Mouse (Mus musculus): ENCODE data around the gene Aggf1. TPM values are rescaled to one million over a fixed set of nuclear protein-coding genes. Genes with fewer than 3 reads are reported as not detected.

Gene Aggf1
- total RNA-seq, 4 experiments from 2014 or later = 46.3 to 49.9 (median 48.2) TPM

DNA sequence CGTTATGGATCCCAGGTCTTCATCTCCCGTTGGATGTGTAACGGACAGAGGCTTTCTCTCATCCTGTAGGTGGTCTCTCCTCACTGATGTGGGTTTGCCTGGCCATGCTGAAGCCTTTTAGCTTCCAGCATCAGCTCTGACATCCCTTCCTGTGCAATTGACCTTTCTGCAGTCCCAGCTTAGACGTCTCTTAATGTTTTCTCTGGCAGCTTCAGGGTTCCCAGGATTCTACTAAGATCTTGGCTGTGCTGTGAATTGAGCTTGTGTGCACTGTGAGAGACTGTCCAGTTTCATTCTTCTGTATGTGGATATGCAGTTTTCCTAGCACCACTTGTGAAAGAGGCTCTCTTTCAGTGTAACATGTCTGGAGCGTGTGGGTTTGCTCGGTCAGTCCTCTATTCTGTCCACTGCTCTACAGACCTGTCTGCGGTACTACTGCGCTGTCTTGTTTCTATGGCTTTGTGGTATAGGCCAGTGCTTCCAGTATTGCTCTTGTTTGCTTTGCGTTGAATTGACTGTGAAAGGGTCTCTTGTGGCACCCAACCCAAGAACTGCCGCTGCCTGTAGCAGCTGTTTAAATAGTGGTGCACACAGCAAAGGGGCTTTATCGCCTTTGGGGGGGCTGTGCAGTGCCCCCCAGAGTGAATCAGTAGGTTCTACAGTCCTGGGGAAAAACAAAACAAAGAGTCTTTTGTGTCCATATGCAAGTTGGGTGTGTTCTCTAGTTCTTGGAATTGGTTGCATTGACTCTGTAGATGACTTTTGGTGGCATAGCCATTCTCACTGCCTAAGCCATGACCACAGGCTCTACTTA is 42.9 kb downstream of the Aggf1 start:
- DNase-seq (ENCODE audit: low spot score in 2 of 2) = no peak

DNA sequence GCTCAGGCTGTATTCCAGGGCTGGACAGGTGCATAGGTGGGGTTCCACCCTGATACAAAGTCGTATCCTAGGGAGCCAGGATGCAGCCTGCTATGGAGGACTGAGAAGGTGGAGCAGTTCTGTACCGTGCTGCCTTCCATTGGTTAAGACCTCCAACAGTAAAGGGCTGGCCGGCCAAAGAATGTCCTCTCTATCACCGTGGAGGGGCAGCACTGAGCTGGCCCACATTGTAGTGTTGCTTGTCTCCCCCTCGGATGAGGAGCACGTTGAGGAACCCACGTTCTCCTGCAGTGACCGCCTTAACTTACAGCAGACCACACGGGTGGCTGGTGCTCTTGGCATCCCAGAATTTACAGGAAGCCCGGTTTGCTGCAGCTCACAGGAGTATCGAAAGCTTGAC is 44.6 kb downstream of the Aggf1 start:
- DNase-seq (ENCODE audit: low spot score in 2 of 2) = no peak

DNA sequence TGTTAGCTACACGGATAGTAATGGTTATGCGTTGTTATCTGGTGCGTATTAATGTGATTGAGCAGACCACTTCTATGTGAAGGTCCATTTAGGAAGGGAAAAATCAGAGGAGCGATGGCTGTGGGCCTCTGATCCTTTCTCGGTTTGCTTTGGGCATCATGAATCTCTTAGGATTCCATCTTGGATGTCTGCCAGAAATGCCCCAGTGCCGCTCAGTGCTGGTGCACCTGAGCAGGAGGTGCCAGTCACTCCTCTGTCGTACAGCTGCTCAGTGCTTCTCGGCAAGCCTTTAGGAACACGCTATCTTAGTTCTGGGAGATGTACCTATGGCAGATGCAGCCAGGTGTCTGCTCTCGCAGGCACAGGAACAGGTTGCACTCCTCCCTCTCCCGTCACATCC is 46.4 kb downstream of the Aggf1 start:
- DNase-seq (ENCODE audit: low spot score in 2 of 2) = no peak

DNA sequence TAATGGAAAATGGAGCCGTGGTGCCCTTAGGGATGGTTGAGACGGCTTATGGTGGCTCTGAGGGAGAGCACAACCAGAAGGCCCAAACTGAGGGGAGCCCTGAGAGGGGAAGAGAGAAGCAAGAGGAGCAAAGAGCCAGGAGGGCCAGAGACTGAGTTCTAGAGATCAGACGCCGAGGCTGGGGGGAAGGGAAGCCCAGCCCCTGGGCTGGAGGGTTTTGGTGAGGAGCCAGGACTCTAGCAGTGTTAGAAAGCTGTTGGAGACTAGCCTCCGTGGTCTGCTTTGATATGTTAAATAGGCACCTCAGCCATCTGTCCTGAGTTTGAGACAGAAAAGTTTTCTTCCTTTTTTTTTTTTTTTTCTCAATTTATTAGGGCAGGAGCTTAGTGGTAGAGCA is 47.8 kb downstream of the Aggf1 start:
- DNase-seq (ENCODE audit: low spot score in 2 of 2) = no peak

DNA sequence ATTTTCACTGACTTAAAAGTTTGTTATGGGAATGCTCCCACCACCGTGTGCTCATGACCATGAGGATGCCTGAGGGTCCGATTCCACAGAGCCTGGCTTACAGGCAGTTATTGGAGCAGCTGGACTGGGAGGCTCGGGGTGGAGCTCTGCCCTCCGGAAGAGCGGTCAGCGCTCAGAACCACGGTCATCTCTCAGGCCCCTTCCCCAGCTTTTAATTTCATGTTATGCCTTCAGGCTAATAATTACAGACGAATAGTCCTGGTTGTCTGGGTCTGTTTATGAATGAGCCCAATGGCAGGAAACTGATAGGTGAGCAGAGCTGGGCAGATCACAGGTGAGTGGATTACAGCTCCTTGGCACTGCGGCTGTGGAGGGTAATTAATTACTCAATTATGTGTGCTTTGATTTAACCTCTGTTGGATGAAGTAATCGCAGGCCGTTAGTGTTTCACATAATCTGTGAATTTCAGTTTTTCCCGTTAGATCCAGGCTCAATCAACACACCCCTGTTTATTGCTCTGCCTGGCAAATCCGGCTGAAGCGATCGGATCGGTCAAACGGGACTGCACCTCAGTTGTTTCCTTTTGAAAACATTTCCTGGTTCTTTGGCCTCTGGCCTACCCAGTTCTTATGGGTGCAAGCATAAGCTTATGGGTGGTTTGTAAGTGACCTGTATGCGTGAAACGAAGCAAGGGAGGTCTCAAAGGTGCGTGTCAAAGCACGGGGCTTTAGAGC is 48.4 kb downstream of the Aggf1 start:
- DNase-seq (ENCODE audit: low spot score in 2 of 2) = no peak

DNA sequence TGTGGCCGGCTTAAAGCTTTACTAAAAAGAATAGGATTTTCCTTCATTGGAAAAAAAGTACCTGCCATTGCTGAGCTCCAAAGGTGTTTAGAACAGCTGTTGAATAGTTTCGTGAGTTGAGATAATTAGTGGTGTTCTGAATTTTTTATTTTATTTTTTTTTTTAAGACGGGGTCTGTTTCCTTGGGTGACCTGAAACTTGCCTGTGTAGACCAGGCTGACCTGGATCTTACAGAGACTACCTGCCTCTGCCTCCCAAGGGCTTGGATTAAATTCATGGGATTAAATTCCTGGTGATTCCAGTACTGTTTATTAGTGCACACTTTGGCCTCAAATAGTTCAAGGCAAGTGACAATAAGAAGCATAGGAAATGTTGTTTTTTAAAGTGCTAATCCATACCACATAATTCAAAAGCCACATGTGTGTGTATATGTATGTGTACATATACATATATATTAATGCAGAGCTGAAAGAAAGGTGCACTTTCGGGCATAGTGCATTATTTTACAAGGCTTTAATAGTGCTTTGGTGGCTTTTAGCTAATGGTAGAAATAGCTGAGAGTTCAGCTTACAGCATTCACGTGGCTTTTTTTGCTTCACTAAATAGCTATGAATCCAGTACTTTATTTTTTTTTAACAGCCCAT is 49.1 kb downstream of the Aggf1 start:
- DNase-seq (ENCODE audit: low spot score in 2 of 2) = no peak

DNA sequence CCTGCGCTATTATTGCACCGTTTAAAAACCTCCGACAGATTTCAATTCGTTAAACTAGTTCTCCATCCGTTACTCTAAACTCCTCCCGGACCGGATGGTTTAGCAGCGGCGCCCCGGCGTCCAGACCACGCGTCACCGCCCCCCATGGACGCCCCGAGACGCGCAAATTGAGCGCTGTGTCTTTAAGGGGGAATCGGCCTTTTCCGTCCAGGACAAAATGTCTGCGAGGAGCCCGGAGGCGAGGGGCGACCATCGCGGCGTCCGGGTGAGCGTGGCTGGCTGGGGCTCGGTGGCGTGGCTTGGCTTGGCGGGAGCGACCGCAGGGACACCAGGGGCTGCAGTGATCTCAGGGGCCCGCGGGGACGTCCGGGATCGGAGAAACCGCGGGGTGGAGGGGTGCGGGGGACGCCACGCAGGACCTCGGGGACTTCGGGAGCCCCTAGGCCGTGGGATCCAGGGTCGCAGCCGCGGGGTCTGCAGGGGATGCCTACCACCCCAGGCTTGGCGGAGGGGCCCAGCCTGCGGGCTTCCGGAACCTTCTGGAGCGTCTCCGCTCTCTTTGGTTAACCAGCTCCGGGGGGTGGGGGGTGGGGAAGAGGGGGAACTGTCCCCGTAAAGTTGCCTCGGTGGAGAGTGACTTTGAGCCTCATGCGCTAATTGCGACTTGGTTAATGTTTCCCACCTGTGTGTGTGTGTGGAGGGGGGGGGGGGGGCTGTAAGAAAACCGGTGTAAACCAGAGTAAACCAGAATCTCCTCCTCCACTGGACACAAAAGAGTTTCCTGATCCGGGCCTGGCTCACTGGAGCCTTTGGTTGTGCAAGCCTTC is 49.9 kb downstream of the Aggf1 start:
- peak in 1 of 2 experiments; percentile 64 for DNase-seq (ENCODE audit: low spot score in 2 of 2)

DNA sequence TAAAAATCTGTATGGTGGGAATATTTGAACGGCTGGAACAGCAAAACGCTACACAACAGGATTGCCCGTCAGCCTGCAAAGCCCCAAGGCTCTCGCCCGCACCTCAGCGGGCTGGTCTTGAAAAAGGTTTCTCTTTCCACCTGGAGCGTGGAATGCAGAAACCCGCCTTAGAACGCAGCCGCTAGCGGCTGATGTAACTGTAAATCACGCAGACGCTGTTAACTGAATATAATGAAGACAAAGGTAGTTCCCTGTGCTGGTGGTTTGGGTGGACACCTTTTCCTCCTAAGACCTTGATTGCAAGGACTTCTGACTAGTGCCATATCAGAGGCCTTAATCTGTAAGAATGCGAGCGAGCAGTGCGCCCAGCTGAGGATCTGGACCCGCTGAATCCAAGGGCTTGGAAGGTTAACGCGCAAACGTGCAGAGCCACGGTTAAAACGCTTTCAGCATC is 50.5 kb downstream of the Aggf1 start:
- no peak for DNase-seq (ENCODE audit: low spot score in 2 of 2)

DNA sequence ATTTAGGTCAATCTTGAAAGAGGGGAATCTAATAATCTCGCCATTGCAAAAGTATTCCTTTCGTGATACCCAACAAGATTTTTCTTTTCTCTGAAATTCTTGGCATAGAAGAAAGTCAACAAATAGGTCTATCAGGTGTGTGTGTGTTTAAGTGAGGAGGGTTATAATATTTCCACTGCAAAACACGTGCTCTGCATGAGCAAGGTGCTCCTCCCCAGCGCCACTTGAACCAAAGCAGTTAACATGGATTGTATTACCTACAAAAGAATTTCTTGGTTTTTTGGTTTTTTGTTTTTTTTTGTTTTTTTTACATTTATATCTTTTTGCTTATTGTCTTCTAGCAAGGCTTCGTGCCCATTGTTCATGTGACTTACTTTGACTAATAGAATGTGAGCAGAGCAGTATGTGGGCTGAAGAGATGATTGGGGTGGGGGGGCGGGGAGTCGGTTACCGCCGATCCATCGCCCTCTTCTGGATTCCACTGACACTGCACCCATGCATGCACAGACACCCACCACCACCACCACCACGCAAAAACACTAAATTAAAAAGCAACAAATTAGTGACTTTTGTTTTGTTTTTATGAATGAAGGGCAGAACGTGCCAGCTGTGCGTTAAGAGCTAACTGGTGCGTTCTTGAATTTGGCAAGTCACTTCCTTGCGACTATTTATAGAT is 51.1 kb downstream of the Aggf1 start:
- DNase-seq (ENCODE audit: low spot score in 2 of 2) = no peak

DNA sequence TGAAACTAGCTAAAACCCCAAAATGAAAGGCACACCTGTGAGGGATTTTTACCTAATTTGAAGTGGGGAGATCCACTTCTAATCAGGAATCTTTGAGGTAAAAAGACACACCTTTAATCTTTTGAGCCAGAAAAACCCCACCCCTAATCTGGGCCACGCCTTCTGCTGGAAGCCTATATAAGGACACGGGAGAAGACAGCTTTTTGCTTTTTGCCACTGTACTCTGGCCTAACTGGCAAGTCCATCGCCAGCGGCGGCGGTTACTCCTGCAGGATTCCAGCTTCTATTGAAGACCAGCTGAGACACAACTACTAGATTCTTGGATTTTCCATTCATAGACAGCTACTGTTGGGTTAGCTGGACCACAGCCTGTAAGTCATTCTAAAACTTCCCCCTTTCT is 51.8 kb downstream of the Aggf1 start, which contains the start of gene Zbed3:
Zbed3 (plus strand) TSS at position 213 of the 400 bp plus-strand sequence.
- no peak for DNase-seq (ENCODE audit: low spot score in 2 of 2)

DNA sequence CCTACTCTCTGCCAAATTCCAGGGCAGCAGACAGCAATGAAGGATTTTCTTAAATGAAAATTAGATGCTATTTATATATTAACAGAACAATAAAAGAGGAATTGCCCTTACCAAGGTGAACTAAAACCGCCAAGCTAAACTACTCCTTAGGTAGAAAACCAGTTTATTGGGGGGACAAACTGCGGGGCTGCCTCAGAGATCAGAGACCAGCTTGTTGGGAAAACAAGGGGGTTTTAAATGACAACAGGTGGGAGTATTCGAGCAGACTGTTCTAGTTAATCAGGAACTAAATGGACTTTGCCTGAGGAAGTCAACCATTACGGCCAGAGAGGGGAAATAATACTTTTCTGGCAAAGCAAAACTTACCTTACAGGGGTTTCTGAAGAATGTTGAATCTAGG is 54.7 kb downstream of the Aggf1 start:
- no peak for DNase-seq (ENCODE audit: low spot score in 2 of 2)

DNA sequence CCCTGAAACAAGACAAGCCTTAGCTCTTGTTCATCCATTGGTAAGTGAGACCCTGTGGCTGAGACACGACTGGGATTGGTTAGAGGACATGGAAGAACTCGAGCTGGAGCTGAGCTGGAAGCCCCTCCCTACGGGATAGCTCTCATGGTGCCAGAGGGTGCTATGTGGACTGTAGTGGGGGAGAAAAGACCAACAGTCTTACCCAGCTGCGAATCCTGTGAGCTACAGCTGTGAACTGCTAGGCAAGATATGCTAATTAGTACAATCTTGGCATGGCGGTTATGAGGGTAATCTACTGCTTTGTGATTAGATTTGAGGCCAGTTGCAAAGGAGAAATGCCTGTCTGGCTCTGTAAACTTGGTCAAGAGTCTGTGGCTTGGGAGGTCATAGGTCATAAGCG is 56.0 kb downstream of the Aggf1 start:
- no peak for DNase-seq (ENCODE audit: low spot score in 2 of 2)

DNA sequence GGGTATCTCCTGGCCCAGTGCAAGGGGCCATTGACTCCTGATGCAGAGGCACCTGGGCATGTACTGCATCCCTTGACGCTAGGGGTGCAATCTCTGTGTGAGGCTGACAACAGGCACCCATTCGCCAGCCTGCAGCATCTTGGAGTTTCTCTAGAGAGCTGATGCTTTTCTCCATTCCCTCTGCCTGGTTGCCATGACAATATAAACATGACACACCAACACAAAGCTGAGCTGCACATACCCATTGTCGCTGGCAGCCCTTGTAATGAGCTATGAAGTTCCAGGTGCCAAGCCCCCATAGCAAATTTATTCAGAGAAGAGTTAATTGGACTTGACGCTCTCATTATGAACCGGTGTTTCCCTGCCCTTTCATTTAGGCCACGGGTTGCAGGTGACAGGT is 63.1 kb downstream of the Aggf1 start:
- DNase-seq (ENCODE audit: low spot score in 2 of 2) = no peak

DNA sequence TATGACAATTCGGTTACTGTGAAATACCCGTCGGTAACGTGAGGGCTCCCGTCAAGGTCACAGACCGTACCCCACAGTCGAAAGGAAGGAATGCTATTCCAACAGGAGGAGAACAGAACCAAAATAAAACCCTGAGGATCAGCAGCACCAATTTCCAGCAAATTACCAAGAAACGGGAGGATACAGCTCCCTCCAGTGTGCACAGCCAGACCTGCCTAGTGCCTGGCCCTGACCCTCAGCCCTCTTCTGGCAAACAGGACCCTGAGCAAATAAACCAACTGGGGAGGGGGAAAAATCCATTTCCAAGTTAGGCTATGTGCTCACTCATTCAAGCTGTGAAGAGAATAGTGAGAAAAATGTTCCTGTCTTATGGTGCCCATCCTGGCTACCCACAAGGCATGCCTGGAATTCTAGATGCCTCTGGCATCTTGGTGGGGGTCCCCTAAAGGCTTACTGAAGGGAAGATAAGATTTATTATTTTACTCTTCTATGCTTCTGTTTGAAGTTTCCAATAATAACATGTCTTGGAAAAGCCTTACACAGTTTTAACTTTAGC is 68.0 kb downstream of the Aggf1 start:
- DNase-seq (ENCODE audit: low spot score in 2 of 2) = no peak

DNA sequence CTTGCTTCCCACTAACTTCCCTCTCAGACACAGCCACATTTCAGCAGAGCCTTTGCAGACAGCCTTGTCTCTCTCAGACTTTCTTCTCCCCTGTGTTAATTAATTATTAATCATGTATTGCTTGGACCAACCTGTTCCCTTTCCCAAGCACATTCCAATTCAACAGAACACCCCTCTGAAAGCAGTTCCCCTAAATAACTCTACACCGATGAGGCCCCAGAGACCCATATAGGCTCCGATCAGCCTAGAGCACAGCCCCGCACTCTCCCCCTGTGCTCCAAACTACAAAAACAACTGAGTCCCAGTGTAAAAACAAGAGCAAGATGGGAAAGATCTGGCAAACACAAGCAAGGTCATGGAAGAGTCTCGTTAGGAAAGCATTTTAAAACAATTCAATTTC is 68.6 kb downstream of the Aggf1 start:
- DNase-seq (ENCODE audit: low spot score in 2 of 2) = no peak

Other genes starting within 250 kb of the Aggf1 start
- 100 to 1,000 TPM; 126 to 173 (median 151) TPM for gene Pde8b, start 125.0 kb downstream of the Aggf1 start, total RNA-seq (2022)
- 10 to 100 TPM; 14.1 to 18.4 (median 16.1) TPM for gene Zbed3, start 51.7 kb downstream of the Aggf1 start, total RNA-seq (2022)
- 10 to 100 TPM; 18.4 to 24.3 (median 20.9) TPM for gene Crhbp, start 69.6 kb upstream of the Aggf1 start, total RNA-seq (2022)
- gene S100z, start 103.4 kb upstream of the Aggf1 start, total RNA-seq (2022) = not detected
- gene F2rl1, start 149.9 kb upstream of the Aggf1 start, total RNA-seq (2022) = under 1 TPM; 0.13 to 0.44 (median 0.26) TPM
- 1 to 10 TPM; 3.7 to 5.0 (median 4.5) TPM for gene F2r, start 243.1 kb upstream of the Aggf1 start, total RNA-seq (2022)